Mouse (Mus musculus) right cerebral cortex, adult 18-20 months (tissue): ENCODE results near the gene Kirrel3.

Source experiments
- DNase-seq: peaks from one replicate; pipeline ENCODE4 v3.0.0; 2022; ENCODE audit warnings: mixed read lengths

Gene Kirrel3

DNA sequence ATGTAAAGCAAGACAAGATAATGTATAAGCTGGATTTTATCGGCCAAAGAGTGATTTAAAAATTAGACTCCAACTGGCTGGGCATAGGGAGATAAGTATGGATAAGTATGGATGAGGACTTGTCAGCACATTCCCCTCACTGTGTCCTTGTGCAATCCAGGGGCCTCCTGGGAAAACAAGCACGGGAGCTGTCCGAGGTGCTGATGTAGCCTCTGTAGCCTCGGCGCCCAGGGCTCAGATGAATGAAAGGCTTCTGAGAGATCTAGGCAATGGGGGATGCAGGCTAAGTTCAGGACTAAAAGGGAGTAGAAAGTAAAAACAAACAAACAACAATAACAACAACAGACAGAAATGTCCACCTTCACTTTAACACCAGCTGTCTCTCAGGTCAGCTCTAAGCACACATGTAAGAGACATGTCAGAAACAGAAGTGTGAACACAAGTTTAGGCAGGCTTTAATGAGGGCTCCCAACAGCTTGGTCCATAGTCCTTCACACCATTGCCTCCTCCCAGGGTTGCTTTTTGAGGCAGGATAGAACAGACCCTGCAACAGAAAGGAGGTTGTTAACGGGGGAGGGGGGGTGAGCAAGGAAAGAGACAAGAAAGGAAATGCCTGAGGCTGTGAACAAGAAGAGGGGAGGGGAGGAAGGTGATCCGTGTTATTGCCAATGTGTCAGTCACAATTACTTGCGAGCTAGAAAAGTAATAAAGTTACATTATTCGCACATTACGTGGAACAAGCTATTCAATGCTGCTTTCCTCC, 352.2 kb downstream of the Kirrel3 start:
- no peak for DNase-seq

DNA sequence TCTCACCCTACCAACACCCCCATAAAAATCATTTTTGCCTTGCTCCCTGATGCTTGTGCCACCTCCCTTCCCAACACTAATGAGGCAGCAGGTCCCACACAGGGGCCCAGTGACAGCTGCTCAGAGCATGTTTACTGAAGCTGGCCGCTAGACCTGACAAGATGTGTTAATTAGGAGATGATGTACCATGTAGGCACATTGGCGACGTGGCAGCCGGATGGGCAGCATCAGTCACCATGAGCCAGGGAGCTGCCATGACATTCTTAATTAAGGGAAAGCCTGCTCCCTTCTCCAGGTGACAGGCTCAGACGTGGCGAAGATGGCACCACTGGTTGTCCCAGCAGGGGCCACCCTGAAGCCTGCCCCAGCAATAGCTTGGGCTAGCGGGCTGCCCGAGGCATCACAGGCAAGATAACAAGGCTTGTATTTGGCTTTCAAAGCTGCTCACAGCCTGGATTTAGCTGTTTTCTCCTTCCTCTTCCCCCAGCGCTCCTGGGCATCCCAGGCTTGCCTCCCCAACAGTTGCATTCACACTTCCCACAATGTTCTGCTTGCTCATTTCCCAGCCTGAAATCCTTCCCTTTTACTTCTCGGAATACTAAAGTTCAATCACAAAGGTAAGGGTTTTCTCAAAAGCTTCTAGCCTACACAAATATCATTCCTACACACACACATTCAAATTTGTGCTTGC, 357.7 kb downstream of the Kirrel3 start:
- DNase-seq, result peak; percentile 48

DNA sequence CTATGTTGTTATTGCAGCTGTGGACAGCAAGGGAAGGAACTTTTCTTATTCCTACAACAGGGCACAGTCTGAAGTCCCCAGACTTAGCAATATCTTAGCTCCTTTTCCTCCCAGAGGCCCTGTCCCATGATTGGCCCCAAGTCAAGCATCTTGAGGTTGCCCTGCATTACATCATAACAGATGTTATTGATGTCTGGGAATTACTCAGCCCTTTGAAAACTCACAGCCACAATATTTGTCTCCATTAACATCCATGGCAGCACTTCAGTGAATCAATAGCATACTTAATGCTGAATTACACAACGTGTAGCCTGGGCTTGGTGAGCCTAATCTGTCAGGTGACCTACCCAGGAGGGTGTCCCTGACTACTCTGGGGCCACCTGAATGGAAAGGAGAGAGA, 360.7 kb downstream of the Kirrel3 start:
- no peak for DNase-seq

DNA sequence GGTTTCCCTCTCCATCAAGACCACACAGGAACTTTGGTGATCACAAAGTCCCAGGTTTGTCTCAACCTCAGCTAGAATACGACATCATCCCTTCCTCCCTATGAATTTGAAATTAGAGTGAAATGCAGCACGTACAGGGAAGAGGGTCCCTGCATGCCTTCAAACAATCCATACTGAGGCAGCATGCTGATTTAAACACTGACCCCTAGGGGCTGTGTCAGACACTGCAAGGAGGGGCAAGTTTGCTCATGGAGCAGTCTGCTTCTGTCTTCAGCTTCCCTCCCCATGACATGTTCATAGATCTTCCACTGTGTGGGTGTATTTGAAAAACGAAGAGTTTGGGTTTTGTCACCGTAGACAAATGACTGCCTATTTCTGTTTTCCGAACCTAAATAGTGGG, 362.0 kb downstream of the Kirrel3 start:
- no peak for DNase-seq

DNA sequence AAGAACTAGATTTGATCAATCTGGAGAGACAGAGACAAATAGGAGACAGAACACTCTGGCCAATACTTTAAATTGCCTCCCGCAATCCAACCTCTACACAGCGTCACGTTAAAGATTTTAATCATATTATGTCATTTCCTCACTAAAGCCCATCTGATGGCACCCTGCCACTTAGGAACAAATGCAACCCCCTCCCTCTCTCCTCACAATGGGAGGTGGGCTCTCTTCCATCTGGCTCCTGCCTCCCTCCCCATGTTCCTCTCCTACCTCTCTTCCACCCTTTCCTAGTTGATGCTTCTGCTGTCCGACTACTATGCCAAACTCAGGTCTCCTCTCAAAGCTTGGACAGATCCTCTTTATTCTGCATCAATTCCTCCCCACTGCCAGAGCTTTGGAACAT, 365.4 kb downstream of the Kirrel3 start:
- DNase-seq, result no peak

DNA sequence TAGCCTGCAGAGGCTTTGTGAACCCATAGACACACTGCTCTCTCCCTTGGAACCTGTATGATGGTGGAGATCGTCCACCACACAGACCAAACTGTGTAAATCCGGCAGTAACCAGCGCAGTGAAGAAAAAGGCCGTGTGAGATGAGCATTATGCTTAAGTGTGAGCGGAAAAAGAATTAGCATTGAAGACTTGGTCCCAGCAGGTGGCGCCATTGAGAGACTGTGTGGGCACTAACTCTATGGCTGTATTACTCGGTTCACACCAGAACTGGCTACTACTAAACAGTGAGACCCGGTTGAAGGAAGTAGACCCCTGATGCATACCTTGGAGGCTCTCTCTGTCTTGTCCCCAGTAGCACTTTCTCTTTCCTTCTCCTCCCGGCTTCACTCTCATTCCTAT, 371.9 kb downstream of the Kirrel3 start:
- DNase-seq, result no peak

DNA sequence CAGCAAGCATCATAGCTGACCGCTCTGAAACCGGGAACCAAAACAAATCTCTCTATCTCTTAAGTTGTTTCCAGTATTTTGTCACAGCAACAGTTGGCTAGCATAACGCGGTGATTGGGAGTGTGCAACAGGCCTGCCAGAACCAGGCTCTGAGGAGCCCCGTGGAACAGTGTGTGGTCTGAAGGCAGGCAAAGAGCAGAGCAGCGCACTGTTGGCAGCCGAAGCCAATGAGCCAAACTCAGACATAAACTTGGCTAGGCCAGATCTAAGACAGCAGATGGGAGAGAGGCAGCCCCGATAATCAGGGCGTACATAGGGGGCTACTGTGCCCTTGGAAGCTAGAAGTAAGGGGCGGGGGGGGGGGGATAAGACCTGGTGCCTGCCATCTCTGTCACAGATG, 372.4 kb downstream of the Kirrel3 start:
- no peak for DNase-seq

DNA sequence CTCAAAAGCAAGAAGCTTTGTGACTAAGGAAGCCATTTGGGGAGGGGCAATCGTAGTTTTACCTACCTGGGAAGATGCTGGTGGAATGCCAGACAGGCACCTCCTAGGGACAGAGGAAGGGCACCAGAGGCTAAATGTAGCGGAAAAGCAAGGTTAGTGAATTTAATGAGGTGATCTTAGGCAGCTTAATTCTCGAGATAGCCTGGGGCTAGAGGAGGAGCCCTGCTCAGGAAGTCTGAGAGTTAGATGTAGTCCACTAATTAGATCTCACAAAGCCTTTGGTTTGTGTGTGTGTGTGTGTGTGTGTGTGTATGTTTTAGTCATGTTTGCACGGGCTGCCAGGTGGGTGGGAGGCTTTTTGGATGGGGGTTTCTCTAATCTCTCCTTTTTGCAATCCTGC, 375.2 kb downstream of the Kirrel3 start:
- DNase-seq, result no peak

DNA sequence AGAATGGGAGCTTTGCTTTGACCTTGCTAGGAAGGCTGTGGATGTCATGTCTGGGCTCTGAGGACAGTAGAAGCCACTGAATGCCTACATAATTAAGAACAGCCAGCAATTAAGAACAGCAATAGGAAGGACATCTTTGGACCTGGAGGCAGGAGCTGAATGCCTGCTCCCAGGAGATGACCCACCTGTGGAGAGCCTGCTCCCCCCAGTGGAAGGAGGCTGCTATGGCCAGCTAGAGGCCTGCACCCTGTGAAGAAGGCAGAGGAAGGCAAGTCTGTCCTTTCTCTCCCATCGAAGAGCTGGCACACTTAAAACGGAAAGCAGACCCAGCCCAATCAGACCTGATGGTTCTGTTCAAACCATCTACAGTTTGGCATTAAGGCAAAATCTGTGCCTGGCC, 376.1 kb downstream of the Kirrel3 start:
- peak; percentile 58 for DNase-seq

DNA sequence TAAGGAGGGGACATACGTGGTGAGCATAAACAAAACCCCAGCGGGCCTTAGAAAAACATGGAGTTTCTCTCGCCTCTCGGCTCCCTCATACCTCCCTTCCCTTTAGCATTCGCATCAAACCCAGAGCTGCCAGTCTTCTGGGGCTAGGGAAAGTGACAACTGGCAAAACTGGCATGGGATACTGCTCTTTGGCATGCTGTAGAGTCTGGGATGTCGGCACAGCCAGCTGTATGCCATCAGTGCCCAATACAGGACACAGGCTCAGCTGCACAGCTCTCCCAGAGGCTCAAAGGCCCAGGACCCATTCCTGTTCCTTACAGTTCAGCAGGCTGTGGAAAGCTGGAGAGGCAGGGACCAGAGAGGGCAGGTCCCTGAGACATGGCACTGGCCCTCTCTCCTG, 379.9 kb downstream of the Kirrel3 start:
- DNase-seq, result no peak

DNA sequence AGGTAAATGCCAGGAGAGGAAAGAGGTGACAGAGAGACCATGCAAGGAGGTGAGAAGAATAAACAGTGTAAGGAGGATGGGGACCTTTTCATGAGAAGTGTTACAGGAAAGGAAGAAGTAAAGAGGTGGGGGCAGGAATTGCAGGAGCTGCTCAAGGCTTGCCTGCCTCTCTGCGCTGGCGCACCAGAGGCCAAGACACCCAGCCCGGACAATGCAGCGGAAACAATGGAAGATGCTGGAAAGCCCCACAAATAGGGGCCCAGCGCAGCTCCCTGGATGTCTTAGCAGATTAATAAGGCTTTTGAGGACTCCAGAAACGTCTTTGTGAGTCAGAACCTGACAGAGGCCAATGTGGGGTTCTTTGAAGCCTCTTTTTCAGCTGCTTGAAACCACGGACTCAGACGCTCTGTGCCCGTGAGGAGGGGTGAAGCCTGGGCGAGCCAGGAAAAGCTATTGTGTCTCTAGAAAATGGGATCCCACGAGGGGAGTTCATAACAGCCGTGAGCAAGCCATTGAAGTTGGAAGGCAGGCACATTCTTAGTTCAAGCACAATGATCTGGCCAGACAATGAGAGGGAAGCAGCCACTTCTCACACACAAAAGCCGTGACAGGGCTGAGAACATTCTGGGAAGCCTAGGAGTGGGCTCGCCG, 385.7 kb downstream of the Kirrel3 start:
- DNase-seq, result no peak

DNA sequence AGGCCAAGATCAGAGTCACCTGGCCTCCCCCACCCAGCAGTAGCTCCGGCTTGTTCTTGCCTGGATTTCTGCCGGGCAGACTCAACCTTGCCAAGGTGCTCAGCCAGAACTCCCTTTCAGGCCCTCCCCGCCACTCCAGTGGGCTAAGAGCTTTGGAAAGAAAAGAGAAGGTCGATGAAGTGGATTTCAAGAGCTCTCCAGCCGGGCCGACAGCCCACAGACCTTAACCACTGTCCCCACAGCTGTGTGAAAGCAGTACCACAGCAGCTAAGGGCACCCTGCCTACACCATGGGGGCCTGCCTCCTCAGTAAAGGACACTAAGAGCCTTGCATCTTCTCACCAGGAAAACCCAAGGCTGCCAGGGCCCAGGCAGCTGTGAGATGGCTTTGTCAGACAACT, 389.5 kb downstream of the Kirrel3 start:
- DNase-seq, result no peak

DNA sequence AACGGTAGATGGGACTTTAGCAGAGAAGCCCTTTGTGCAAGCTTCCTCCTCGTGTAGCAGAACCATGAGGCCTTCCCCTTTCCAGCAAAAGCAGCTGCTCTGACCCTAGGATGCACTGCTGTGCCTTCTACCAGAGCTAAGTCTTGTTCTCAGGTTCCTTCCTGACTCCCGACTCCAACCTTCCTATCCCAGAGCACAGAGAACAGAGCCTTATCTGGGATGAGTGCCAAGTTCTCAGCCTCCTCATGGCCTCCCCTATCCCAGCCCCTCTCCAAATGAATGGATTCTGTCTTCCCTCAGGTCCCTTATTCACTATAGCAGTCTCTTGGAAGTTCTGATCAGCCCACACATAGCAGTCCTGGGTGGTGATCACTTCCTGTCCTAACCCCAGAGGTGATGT, 391.5 kb downstream of the Kirrel3 start:
- DNase-seq, result no peak

DNA sequence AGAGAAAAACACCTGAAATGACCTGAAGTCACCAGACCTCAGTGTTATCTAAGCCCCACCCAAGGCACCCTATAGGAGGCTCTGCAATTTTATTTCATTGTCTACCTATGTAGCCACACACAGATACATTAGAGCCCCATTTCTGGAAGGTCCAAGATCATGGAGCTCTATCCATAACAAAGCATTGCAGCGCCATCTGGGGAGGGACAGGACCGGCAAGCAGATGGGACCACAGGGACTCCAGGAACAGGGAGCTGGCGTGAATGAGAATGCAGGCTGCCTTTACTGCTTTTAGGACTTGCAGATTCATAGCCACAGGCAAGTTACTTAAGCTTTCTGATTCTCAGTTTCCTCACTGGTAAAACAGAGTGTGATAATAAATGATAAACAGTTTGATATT, 392.1 kb downstream of the Kirrel3 start:
- DNase-seq, result no peak

DNA sequence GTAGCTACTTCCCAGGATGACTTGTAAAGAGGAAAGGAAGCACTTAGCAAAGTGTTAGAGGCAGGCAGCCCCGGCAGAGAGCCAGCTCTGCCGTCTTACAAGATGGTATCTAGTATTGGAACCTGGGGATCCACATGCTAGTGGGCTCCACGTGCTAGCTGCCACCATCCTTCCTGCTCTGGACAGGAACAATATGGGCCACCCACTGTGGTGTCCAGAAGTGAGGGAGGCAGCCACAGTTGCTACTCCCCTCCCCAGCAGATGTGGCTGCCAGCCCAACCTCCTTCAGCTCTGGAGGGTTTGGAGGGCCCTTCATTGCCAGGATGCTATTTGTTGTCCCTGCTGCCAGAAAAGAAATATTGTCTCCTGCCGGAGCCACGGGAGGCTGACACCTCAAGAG, 396.1 kb downstream of the Kirrel3 start:
- DNase-seq, result no peak

DNA sequence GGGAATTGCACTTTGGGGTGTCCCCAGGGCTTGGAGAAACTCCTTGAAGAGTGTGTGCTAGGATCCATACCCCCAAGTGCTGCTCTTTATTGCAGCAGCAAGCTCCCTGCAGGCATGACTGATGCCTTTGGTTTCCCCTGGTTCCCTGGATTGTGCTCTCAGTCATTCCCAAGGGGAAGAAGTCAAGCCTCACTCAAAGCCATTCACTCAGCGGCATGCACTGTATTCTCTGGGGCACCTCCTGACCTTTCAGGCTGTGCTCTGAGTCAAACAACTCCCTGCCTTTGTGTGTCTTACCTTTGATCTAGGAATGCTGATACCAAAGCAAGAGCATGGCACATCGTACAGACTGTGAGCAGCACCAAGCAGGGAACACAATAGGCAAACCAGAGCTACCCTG, 396.5 kb downstream of the Kirrel3 start:
- DNase-seq, result no peak

DNA sequence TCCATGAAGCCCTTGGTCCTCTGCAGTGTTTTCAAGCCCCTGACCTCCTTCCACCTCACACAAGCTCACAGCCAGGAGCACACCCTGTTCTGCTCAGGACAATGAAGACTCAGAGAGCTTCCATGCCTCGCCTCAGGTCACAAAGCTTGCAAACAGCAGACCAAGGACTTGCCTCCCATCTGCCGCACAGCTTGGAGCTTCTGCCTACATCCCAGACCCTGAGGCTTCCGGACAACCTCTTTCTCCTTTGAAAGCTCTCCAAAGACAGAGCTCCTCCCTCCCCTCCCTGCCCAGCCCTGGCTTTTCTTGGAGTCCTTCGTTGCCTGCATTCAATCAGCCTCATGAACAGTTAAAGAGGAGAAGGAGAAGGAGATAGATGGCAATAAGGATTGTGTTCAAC, 397.4 kb downstream of the Kirrel3 start:
- DNase-seq, result no peak

DNA sequence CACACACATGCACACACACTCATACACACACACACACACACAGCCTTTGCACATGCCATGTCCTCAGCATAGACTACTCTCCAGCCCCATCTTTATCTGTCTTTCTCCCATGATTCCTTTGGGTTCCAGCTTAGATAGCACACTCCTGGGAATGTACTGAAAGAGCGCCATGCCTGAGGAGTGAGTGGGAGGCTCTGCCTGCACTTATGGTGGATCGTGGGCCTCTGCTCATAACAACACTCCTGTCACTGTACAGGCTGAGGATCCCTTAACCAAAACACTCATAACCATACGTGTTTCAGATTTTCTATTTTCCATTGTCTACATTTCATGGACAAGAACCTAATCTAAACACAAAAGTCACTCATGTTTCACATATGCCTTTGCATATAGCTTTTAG, 398.6 kb downstream of the Kirrel3 start:
- DNase-seq, result no peak

DNA sequence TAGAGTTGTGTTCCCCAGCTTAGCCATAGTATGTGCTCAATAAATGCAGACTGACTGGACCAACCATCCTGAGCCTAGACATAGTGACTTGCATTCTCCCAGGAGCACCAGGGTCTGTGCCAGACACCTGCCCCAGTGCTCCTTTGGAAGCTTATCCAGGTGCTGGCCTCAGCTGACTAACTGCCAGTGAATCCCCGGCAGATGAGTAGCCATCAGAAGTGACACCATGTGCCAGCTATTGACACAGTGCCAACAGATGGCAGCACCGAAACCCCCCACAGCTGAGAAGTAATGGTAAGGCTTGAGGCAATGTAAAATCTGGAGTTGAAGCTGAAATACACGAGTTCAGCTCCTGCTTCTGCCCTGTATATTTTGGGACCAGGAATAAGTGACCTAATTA, 399.2 kb downstream of the Kirrel3 start:
- no peak for DNase-seq

DNA sequence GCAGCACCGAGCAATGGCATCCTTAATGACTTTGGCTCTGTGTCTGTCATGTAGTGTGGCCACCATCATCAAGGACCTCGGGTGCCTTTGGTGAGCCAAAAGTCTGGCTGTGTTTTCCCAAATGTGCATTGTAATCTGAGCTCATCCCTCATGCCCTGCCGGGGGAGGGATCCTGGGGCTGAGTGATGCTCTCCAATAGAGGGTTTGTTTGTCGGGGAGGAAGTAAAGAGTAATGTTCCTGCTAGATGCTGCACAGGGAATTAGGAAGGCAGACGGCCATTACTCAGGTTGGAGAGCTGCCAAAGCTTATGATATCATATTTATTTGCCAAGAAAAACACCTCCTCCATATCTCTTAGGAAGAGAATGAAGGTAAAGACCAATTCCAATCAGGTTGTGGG, 401.1 kb downstream of the Kirrel3 start:
- no peak for DNase-seq

DNA sequence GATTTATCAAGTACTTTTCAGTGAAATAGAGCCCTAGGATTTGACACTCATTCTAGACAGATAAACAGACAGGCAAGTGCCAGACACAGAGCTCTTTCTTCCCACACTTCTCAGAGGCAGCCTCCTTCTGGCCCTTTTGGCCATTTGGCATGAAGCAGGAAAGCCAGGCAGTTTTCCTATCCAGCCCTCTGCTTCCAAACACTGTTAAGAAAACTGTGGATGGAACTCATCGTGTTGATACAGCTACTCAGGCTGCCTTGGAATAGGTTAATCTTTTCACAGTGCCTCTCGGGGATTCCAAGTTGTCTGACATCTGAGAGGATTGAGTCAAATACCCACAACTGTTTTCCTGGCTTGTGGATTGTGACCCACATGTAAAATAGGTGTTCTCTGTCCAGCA, 401.5 kb downstream of the Kirrel3 start:
- DNase-seq, result no peak

DNA sequence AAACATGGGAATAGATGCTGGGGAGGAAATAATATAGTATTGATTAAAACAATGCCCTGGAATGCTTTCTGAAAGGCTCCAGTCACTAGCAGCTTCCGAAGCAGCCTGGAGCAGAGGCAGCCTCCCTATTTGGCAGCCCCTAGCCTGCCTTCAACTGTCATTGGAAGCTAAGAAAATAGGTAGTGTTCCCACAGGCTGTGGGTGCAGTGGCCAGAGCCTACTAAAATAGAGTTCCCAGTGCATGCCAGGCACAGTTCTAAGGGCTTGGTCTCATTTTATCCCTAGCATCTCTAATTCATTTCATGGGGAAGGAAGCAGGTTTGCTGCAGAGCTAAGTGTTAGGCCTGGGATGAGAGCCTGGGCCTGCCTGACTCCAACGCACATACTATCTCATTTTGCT, 402.6 kb downstream of the Kirrel3 start:
- no peak for DNase-seq

DNA sequence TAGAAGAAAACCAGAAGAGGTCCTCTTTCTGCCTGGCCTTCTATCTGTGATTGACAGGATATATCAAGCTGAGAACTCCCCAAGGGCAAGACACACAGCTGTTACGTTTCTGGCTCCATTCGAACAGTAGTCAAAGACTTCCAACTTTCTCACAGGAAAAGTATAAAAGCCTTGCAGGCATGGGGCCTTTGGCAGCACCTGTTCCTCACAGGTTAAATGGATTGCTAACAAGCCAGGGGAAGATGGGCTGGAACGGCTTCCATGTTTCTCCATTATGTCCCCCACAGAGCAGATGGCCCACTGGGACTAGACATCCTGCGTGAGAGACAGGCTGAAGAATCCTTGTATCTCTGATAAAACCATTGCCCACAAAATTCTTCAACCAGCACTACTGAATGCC, 415.5 kb downstream of the Kirrel3 start:
- no peak for DNase-seq

DNA sequence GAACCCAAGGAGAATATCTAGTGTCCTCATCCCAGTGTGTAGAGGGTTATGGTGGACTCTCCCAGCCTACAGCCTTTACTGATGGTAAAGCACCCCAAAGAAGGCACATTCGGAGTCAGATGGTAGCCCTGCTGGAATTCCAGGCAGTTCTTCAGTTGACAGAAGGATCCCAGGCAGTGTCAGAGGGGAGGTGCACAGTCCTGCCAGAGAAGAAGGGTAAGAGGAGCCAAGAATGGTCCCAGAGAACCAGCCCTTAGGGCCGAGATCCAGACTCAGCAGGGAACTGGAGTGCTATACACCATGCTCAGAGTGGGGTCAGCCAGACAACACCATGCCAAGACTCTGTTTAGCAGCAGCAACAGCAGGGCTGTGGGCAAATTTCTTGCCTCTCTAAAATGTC, 416.2 kb downstream of the Kirrel3 start:
- DNase-seq, result no peak
